Mouse (Mus musculus): ENCODE measurements around the gene Kctd4. TPM values are rescaled to one million over a fixed set of nuclear protein-coding genes. Genes with fewer than 3 reads are reported as not detected.

Kctd4 gene
- polyA plus RNA-seq, 1 experiment, result not detected

DNA sequence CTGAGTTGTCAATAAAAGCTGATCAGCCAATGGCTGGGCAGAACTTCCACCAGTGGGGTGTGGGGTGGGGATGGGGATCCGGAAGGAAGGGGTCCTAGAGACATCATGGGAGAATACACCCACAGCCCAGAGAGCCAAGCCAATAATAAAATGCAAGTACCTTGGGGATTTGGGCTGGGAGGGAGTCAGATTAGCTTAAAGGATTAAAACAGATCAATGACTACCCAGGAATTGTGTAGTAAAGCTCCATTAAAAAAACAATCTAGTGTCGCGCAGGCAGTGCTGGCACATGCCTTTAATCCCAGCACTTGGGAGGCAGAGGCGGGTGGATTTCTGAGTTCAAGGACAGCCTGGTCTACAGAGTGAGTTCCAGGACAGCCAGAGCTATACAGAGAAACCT, 50.2 kb downstream of the Kctd4 start:
- Histone ChIP-seq H3K27me3 (ENCODE audit: control insufficient read depth, insufficient read depth, low read length) (no peaks in the 10 kb centered on the region), H3K27ac (ENCODE audit: insufficient read depth, low read length) (no peak overlapping the region), H3K36me3 (ENCODE audit: control insufficient read depth, insufficient read depth, low read length) (no peaks in the 10 kb centered on the region; the same call in 1 of the 2 replicates), H3K4me1 (ENCODE audit: control insufficient read depth, insufficient read depth, insufficient read length) (peaks cover 6% of the 10 kb centered on the region), H3K4me3 (ENCODE audit: extremely low read depth, insufficient read depth, insufficient read length) (no peak overlapping the region)
- 95% methylated on average over 4 of the region's 4 CpGs for WGBS
- TF ChIP-seq POLR2A (IDR thresholded peaks at IDR 0.05; ENCODE audit: low read depth, low read length), result no peak
- no peak for DNase-seq (ENCODE audit: low read depth in 1 of 2, low spot score in 2 of 2)

DNA sequence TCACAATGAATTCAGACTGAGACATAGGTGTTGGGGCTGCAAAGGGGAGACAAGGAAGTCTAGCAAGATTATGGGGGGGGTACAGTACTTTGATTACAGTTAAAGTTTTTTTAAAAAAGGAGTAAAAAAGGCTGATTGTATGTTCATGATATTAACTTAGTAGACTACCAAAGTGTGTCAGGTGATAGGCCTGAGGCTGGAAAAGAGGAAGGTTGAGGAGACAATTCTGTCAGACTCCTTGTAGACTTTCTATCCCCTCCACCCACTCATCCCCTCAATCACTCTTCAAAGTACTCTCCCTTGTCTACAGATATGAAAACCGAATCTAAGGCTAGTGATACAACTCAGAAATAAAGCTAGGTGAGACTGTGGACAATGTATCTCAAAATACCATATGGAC, 53.4 kb downstream of the Kctd4 start:
- no peaks in the 10 kb centered on the region for H3K36me3 ChIP-seq (ENCODE audit: control insufficient read depth, insufficient read depth, low read length)
- H3K27ac ChIP-seq (ENCODE audit: insufficient read depth, low read length), result no peak overlapping the region
- H3K4me3 ChIP-seq (ENCODE audit: extremely low read depth, insufficient read depth, insufficient read length), result no peak overlapping the region
- H3K4me1 ChIP-seq (ENCODE audit: control insufficient read depth, insufficient read depth, insufficient read length), result peaks cover 11% of the 10 kb centered on the region
- no peak for TF ChIP-seq CTCF (IDR thresholded peaks at IDR 0.05; ENCODE audit: extremely low read depth, insufficient read depth, insufficient read length, insufficient replicate concordance)
- TF ChIP-seq POLR2A (IDR thresholded peaks at IDR 0.05; ENCODE audit: low read depth, low read length), result no peak
- no peak for DNase-seq (ENCODE audit: low read depth in 1 of 2, low spot score in 2 of 2)
- 91% methylated on average over 1 of the region's 1 CpGs for WGBS
- no peaks in the 10 kb centered on the region for H3K27me3 ChIP-seq (ENCODE audit: control insufficient read depth, insufficient read depth, low read length)

DNA sequence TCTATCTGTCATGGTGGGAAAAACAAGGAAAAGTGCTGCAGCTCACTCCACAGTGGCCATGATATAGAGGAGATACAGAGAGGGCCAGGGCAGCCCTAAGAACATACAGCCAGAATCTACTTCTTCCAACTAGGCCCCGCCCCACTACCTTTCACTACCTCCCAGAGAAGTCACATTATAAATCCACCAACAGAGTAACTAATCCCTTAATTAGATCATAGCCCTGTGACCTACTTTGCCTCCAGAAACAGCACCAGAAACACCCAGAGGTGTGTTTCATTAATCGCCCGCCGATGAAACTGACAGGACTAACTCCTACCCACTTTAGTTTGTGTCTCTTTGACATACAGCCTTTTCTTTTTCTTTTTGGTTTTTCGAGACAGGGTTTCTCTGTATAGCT, 54.4 kb downstream of the Kctd4 start:
- H3K27me3 ChIP-seq (ENCODE audit: control insufficient read depth, insufficient read depth, low read length), result no peaks in the 10 kb centered on the region
- no peak overlapping the region for H3K27ac ChIP-seq (ENCODE audit: insufficient read depth, low read length)
- H3K4me3 ChIP-seq (ENCODE audit: extremely low read depth, insufficient read depth, insufficient read length), result no peak overlapping the region
- H3K36me3 ChIP-seq (ENCODE audit: control insufficient read depth, insufficient read depth, low read length), result no peaks in the 10 kb centered on the region
- H3K4me1 ChIP-seq (ENCODE audit: control insufficient read depth, insufficient read depth, insufficient read length), result peaks cover 11% of the 10 kb centered on the region
- 74% methylated on average over 5 of the region's 5 CpGs for WGBS
- TF ChIP-seq CTCF (IDR thresholded peaks at IDR 0.05; ENCODE audit: extremely low read depth, insufficient read depth, insufficient read length, insufficient replicate concordance) (no peak), POLR2A (IDR thresholded peaks at IDR 0.05; ENCODE audit: low read depth, low read length) (no peak)
- no peak for DNase-seq (ENCODE audit: low read depth in 1 of 2, low spot score in 2 of 2)

DNA sequence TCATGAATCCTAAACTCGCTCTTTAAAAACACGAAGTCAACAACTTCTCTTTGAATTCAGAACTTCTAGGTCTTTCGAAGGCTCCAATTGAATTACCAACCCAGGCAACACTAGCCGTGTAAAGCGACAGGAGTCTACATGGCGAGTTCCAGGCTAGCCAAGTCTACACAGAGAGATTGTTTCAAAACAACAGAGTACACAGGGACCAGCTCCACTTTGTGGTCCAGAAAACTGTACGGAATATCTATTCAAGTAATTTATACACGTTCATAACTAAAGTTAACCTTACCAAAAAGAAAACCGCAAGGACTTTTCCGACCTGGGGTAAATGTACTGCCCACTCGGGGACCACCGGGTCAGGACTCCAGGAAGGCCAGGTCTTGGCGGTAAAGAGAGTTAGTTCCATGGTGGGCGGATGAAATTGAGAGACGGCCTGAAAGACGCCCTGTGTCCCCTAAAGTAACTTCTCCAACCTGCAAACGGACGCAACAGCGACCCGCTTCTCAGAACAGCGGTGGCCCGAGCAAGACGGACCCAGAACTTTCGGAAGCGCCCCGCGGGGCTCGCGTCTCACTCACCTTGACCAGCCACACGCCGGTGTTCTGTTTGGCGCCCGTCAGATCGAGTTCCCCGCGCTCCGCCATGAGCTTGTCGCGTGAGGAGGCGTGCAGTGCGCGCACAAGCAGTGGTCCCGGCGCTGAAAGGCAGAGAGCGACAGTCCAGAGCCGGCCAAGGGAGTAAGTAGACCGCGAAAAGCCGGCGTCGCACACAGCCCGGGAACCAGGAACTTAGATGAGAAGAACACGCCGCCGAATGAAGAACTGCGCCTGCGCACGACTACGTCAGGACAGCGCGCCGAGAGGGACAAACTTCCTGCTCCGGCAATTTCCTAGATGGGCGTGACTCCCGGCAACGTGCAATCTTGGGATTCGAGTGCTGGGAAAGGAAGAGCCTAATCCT, 55.6 kb downstream of the Kctd4 start, which contains the start of gene Gtf2f2:
Gtf2f2 (minus strand) TSS at position 764 of the 960 bp plus-strand sequence.
- peak within 1 kb of the TSS; percentile 94 for H3K4me3 ChIP-seq (ENCODE audit: extremely low read depth, insufficient read depth, insufficient read length)
- under 1% methylated on average over 67 of the region's 67 CpGs for WGBS
- peak within 1 kb of the TSS; percentile 65 for H3K27ac ChIP-seq (ENCODE audit: insufficient read depth, low read length)
- no peaks in the 10 kb centered on the region for H3K27me3 ChIP-seq (ENCODE audit: control insufficient read depth, insufficient read depth, low read length)
- DNase-seq (ENCODE audit: low read depth in 1 of 2, low spot score in 2 of 2), result peak; percentile 77 to 90
- H3K36me3 ChIP-seq (ENCODE audit: control insufficient read depth, insufficient read depth, low read length), result no peaks in the 10 kb centered on the region
- TF ChIP-seq CTCF (IDR thresholded peaks at IDR 0.05; ENCODE audit: extremely low read depth, insufficient read depth, insufficient read length, insufficient replicate concordance) (no peak), POLR2A (IDR thresholded peaks at IDR 0.05; ENCODE audit: low read depth, low read length) (no peak; the same call in 1 of the 2 replicates)
- H3K4me1 ChIP-seq (ENCODE audit: control insufficient read depth, insufficient read depth, insufficient read length), result peaks cover 11% of the 10 kb centered on the region

DNA sequence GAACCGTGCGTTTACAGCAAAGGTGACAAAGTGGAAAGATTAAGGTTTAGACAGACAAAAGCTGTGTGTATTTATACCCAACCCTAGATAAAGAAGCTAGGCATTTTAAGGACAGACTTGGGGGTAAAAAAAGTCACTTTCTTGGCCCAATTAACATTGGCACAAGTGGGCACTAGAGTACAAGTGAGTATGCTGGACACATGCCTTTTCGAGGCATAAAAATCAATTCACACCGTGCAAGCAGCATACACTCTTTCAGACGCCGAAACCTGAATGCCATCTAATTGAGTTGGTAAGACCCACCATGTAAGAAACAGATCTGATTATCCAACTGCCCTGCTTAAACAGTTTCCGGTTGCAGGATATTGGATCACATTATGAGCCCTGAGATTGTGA, 56.3 kb downstream of the Kctd4 start:
- H3K36me3 ChIP-seq (ENCODE audit: control insufficient read depth, insufficient read depth, low read length), result no peaks in the 10 kb centered on the region
- DNase-seq (ENCODE audit: low read depth in 1 of 2, low spot score in 2 of 2), result no peak
- no peak for TF ChIP-seq POLR2A (IDR thresholded peaks at IDR 0.05; ENCODE audit: low read depth, low read length)
- no peak for TF ChIP-seq CTCF (IDR thresholded peaks at IDR 0.05; ENCODE audit: extremely low read depth, insufficient read depth, insufficient read length, insufficient replicate concordance)
- H3K27ac ChIP-seq (ENCODE audit: insufficient read depth, low read length), result no peak overlapping the region
- WGBS, result 35% methylated on average over 7 of the region's 7 CpGs
- H3K27me3 ChIP-seq (ENCODE audit: control insufficient read depth, insufficient read depth, low read length), result no peaks in the 10 kb centered on the region
- H3K4me3 ChIP-seq (ENCODE audit: extremely low read depth, insufficient read depth, insufficient read length), result peak overlapping the region; percentile 94
- H3K4me1 ChIP-seq (ENCODE audit: control insufficient read depth, insufficient read depth, insufficient read length), result peaks cover 11% of the 10 kb centered on the region

DNA sequence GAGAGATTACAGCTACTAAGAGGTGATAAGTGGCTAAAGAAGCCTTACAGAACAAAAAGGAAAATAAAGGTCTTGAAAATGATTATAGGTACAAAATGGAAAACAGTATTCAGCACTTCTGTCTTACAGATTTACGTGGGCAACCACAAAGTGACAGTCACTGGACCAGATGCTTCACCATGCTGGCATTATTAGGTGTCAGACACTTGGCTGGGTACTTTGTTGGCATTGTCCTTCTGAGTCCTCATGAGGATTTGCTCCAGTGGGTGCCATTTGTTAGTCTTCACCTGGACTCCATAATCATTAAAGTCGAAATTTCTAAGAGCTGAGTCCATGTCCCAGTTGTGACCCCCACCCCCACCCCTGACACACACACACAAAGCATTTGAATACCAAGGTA, 59.5 kb downstream of the Kctd4 start:
- no peak for DNase-seq (ENCODE audit: low read depth in 1 of 2, low spot score in 2 of 2)
- no peaks in the 10 kb centered on the region for H3K27me3 ChIP-seq (ENCODE audit: control insufficient read depth, insufficient read depth, low read length)
- TF ChIP-seq CTCF (IDR thresholded peaks at IDR 0.05; ENCODE audit: extremely low read depth, insufficient read depth, insufficient read length, insufficient replicate concordance) (no peak), POLR2A (IDR thresholded peaks at IDR 0.05; ENCODE audit: low read depth, low read length) (no peak)
- no peaks in the 10 kb centered on the region for H3K36me3 ChIP-seq (ENCODE audit: control insufficient read depth, insufficient read depth, low read length)
- H3K27ac ChIP-seq (ENCODE audit: insufficient read depth, low read length), result no peak overlapping the region
- H3K4me1 ChIP-seq (ENCODE audit: control insufficient read depth, insufficient read depth, insufficient read length), result peaks cover 7% of the 10 kb centered on the region; the same call in 1 of the 2 replicates
- WGBS, result 68% methylated on average over 2 of the region's 2 CpGs
- H3K4me3 ChIP-seq (ENCODE audit: extremely low read depth, insufficient read depth, insufficient read length), result no peak overlapping the region

Other genes starting within 250 kb of the Kctd4 start
- gene Cog3, start 200.5 kb upstream of the Kctd4 start, polyA plus RNA-seq (2012; rRNA removed), result 5.9 and 6.5 TPM in 2 replicates
- 6.0 and 8.7 TPM in 2 replicates for gene Slc25a30, start 168.0 kb upstream of the Kctd4 start, polyA plus RNA-seq (2012; rRNA removed)
- 2,392 and 2,473 TPM in 2 replicates for gene Tpt1, start 109.9 kb upstream of the Kctd4 start, polyA plus RNA-seq (2012; rRNA removed)
- 1.4 and 1.5 TPM in 2 replicates for gene Gtf2f2, start 55.9 kb downstream of the Kctd4 start, polyA plus RNA-seq (2012; rRNA removed)
- 2.6 and 2.7 TPM in 2 replicates for gene Gpalpp1, start 155.8 kb downstream of the Kctd4 start, polyA plus RNA-seq (2012; rRNA removed)
- 2.6 and 4.1 TPM in 2 replicates for gene Nufip1, start 155.9 kb downstream of the Kctd4 start, polyA plus RNA-seq (2012; rRNA removed)